Mouse (Mus musculus): Measurements from ENCODE around the gene Dclk3. TPM values are rescaled to one million over a fixed set of nuclear protein-coding genes. Genes with fewer than 3 reads are reported as not detected.
A peak's percentile ranks its signal among the peaks of the same experiment; 100 is the strongest.

Dclk3 gene
- polyA plus RNA-seq, 1 experiment from 2014 or later, result 13.8 TPM

DNA sequence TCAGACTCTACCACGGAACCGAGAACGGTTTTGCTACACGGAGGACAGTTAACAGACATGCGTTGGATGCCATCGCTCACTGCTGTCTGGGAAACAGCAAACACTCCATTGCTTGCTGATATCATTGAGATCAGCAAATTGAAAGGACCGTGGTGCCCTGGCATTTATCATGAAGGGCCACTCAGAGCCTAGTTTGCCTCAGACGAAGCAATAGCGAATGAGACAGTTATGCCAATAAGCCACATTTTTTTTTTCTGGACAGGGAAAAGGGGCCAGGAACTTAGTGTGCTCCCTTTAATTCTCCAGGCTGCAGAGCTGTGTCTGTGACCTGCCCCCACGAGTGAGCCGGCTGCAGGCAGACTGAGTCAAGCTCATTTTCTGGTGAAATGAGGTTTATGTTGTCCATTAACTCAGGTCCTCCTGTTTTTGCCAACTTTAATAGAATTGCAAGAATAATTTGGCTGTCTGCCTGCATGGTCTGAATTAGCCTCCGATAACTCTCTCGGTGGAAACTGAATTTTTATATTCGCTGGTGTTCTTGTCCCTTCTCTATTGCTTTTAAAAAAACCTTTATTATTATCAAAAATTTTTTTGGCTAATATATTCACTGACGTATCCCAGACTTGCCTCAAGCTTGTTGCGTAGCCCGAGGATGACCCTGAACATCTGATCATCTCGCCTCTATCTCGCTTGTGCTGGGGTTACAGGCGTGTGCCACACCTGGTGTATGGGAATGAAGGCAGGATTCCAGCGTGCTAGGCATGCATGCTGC lies 35.0 kb downstream of the Dclk3 start:
- WGBS, result 42% methylated on average over 21 of the region's 21 CpGs
- ATAC-seq (ENCODE audit: low read depth), result peak; percentile 64; the same call in 1 of the 2 replicates
- H3K27ac ChIP-seq (replicated peaks), result 0 out of 2 replicates have a peak overlapping the region, but pooled peaks have one; percentile 23

DNA sequence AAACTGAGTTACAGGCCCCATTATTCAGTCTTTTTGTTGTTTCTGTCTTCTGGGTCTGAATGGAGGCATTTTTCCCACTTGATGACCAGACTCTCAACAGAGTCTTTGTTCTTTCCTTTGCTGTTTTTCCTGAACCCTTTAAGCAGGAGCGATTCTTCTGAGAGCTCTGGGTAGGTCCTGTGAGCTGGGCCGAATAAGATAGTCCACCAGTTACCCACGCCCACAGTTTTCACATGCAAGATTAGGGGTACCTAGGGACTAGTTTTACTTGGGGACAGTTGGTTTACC lies 35.5 kb downstream of the Dclk3 start:
- ATAC-seq (ENCODE audit: low read depth), result no peak

More for the DNA sequence above, 35.0 kb downstream of the Dclk3 start:
- Histone ChIP-seq H3K4me2 (no peak overlapping the region), H3K36me3 (no peaks in the 10 kb centered on the region), H3K9me3 (no peaks in the 10 kb centered on the region), H3K27me3 (no peaks in the 10 kb centered on the region), H3K4me1 (replicated peaks) (peaks cover 33% of the 10 kb centered on the region), H3K4me3 (no peak overlapping the region), H3K9ac (0 out of 2 replicates have a peak overlapping the region, but pooled peaks have one; percentile 17)

DNA sequence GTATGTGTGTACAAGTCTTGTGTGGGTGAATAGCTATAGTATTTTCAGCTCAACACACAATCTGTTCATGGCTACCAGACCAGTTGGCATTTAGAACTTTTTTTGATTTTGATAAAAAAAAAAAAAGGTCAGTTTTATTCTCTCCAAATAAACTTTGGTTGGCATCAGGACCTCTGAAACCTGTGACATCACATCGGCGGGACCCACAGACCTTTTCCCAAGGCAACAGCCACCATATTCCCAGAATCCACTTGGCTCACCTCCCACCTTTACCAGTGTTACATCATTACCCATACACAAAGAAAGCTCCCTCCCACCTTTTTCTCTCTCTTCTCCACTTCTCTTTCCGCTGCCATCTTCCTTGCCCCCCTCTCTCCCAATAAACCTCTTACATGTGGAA lies 36.4 kb downstream of the Dclk3 start:
- Histone ChIP-seq H3K4me1 (replicated peaks) (peaks cover 33% of the 10 kb centered on the region), H3K36me3 (no peaks in the 10 kb centered on the region), H3K9me3 (no peaks in the 10 kb centered on the region), H3K27me3 (no peaks in the 10 kb centered on the region), H3K4me2 (no peak overlapping the region), H3K9ac (no peak overlapping the region), H3K27ac (replicated peaks) (no peak overlapping the region), H3K4me3 (no peak overlapping the region)
- no peak for ATAC-seq (ENCODE audit: low read depth)
- 94% methylated on average over 3 of the region's 3 CpGs for WGBS

More for the DNA sequence above, 35.5 kb downstream of the Dclk3 start:
- H3K4me1 ChIP-seq (replicated peaks), result peaks cover 33% of the 10 kb centered on the region
- 0 out of 2 replicates have a peak overlapping the region, but pooled peaks have one; percentile 23 for H3K27ac ChIP-seq (replicated peaks)
- H3K36me3 ChIP-seq, result no peaks in the 10 kb centered on the region
- H3K4me2 ChIP-seq, result no peak overlapping the region
- H3K9ac ChIP-seq, result 0 out of 2 replicates have a peak overlapping the region, but pooled peaks have one; percentile 17
- H3K9me3 ChIP-seq, result no peaks in the 10 kb centered on the region
- no peaks in the 10 kb centered on the region for H3K27me3 ChIP-seq
- WGBS, result 12% methylated on average over 3 of the region's 3 CpGs
- no peak overlapping the region for H3K4me3 ChIP-seq

DNA sequence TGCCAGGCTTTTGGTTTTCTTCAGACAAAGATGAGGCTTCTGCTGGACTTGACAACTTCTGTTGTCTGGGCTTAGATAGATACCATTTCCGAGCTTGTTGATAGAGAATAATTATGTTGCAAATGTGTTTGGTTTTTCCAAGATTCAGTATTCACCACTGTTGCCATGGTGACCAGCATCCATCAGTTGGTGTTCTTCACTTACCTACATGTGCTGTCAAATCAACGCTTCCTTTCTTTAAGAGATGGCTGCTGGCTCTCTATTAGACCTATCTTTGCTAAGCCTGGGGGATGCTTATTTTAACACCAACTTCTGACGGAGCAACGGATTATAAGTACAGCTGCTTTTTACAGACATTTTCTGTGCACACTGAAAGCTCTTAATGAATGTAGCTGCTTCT lies 37.1 kb downstream of the Dclk3 start:
- no peak for ATAC-seq (ENCODE audit: low read depth)
- WGBS, result 66% methylated on average over 4 of the region's 4 CpGs
- peaks cover 33% of the 10 kb centered on the region for H3K4me1 ChIP-seq (replicated peaks)

DNA sequence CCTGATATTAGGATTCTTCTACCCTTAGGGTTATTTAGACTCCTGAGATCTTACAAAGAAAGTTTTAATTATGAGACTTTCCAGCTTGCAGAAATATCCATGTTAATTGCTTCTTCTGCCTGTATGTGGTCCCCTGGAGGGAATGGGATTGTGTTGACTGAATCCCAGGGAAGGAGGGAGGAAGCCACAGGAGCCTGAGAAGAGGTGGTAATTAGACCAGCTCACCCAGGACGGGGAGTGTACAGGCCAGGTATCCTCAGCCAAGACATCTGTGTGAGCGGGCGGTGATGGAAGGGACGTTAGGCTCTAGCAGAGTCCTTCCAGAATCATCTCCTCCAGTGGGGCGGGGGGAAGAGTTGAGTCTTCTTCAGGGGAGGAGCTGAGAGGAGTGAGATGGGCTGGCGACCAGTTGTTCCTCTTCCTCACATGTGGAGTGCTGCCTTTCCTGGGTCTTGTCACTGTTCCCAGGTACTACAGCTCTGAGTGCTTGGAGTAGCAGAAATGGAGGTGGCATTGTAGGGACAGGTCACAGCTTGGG lies 37.7 kb downstream of the Dclk3 start:
- H3K27ac ChIP-seq (replicated peaks), result 0 out of 2 replicates have a peak overlapping the region, but pooled peaks have one; percentile 5
- WGBS, result 85% methylated on average over 6 of the region's 6 CpGs
- no peak for ATAC-seq (ENCODE audit: low read depth)
- peaks cover 33% of the 10 kb centered on the region for H3K4me1 ChIP-seq (replicated peaks)
- H3K9me3 ChIP-seq, result no peaks in the 10 kb centered on the region
- H3K4me2 ChIP-seq, result no peak overlapping the region
- no peak overlapping the region for H3K9ac ChIP-seq
- H3K4me3 ChIP-seq, result no peak overlapping the region
- H3K36me3 ChIP-seq, result no peaks in the 10 kb centered on the region
- no peaks in the 10 kb centered on the region for H3K27me3 ChIP-seq

More for the DNA sequence above, 37.1 kb downstream of the Dclk3 start:
- H3K36me3 ChIP-seq, result no peaks in the 10 kb centered on the region
- no peaks in the 10 kb centered on the region for H3K27me3 ChIP-seq
- H3K9ac ChIP-seq, result no peak overlapping the region
- no peak overlapping the region for H3K4me2 ChIP-seq
- H3K4me3 ChIP-seq, result no peak overlapping the region
- no peaks in the 10 kb centered on the region for H3K9me3 ChIP-seq
- H3K27ac ChIP-seq (replicated peaks), result no peak overlapping the region

DNA sequence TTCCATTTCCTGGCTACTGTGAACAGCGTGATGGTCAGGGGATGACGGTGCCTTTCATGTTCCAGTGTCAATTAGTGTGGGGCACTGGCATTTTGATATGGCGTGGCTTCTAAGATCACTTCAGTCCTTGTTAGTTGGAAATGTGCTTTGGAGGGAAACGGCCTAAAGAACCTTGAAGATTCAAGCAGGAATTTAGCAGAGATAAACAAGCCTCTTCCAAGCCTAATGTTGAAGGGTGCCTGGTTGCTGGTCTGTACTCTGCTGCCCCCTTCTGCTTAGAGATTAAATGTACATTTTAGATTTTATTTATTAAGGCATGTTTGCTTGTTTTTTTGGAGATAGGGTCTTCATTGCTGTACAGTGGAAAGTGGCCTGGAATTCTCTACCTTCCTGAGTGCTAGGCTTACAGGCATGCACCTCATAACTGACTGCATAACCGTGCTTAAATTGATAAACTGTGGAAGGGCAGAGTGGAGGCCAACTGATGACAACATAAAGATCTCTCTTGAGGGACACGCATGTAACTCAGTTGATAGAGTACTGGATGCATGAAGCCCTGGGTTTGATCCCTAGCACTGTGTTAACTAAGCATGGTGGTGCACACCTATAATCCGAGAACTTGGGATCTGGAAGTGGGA lies 40.1 kb downstream of the Dclk3 start:
- ATAC-seq (ENCODE audit: low read depth), result no peak
- H3K27ac ChIP-seq (replicated peaks), result no peak overlapping the region

DNA sequence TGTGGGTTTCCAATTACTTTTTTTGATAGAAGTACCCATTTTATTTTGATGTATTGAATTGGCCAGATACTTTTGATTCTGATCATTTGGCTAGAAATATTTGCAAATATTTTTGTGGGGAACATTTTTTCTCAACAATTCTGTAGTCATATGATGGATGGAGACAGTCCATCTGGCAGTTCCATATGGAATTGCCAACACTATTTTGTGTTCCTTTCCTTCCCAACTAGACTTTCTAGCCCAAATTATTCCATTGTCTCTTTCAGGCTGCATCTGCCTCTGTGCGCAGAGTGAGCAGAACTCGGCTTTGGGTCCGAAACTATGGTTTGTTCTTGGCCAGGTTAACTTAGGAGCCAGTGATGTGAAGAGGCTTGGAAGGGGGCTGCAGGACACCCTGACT lies 42.1 kb downstream of the Dclk3 start:
- ATAC-seq (ENCODE audit: low read depth), result no peak
- no peaks in the 10 kb centered on the region for H3K27me3 ChIP-seq
- WGBS, result 89% methylated on average over 3 of the region's 3 CpGs
- no peak overlapping the region for H3K9ac ChIP-seq
- H3K27ac ChIP-seq (replicated peaks), result no peak overlapping the region
- no peak overlapping the region for H3K4me2 ChIP-seq
- H3K4me3 ChIP-seq, result no peak overlapping the region
- no peaks in the 10 kb centered on the region for H3K9me3 ChIP-seq
- H3K36me3 ChIP-seq, result no peaks in the 10 kb centered on the region
- peaks cover 8% of the 10 kb centered on the region for H3K4me1 ChIP-seq (replicated peaks)

More for the DNA sequence above, 40.1 kb downstream of the Dclk3 start:
- Histone ChIP-seq H3K36me3 (no peaks in the 10 kb centered on the region), H3K9ac (no peak overlapping the region), H3K27me3 (no peaks in the 10 kb centered on the region), H3K9me3 (no peaks in the 10 kb centered on the region), H3K4me2 (no peak overlapping the region), H3K4me3 (no peak overlapping the region), H3K4me1 (replicated peaks) (peaks cover 26% of the 10 kb centered on the region)
- 65% methylated on average over 7 of the region's 7 CpGs for WGBS

DNA sequence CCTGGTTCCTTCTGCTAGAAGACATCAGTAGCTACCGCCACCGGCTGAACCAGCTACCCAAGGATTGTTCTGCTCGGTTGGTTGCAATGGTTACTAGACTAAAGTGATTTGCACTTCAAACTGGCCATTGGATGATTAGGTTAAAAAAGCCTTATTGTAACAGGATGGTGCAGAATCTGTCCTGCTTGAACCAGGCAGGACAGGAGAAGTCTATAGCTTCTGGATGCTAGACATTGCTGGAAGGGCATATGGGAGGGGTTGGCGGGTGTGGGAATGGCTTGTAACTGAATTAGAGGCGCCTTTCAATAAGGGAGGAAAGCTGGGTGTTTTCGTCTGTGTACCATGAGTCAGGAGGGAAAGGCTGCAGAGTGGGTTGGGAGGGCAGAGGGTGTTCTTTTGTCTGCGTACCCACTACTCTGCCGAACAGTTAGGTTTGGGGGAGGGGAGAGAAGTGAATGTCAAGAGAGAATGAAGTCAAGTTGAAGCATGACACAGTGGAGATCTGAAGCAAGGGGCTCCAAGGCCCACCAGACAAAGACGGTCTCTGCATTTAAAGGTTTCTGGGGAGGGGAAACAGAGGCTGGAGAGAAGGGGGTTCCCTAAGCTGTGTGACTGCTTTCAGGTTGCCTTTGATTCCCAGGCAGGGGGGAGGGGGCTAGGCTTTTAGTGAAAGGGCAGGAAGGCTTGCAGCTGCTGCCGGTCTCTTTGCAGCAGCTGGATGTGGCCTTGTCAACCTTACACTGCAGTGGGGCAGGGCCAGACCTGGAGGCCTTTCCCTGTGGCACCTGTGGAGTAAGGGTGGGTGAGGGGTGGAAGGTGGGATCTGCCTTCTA lies 48.0 kb downstream of the Dclk3 start:
- WGBS, result 40% methylated on average over 10 of the region's 10 CpGs
- H3K27me3 ChIP-seq, result peaks cover 5% of the 10 kb centered on the region; the same call in 1 of the 2 replicates
- H3K4me2 ChIP-seq, result no peak overlapping the region
- H3K27ac ChIP-seq (replicated peaks), result no peak overlapping the region
- ATAC-seq (ENCODE audit: low read depth), result no peak
- no peak overlapping the region for H3K4me3 ChIP-seq
- no peaks in the 10 kb centered on the region for H3K9me3 ChIP-seq
- H3K36me3 ChIP-seq, result no peaks in the 10 kb centered on the region
- peaks cover 7% of the 10 kb centered on the region; the same call in 1 of the 2 replicates for H3K4me1 ChIP-seq (replicated peaks)
- no peak overlapping the region for H3K9ac ChIP-seq

DNA sequence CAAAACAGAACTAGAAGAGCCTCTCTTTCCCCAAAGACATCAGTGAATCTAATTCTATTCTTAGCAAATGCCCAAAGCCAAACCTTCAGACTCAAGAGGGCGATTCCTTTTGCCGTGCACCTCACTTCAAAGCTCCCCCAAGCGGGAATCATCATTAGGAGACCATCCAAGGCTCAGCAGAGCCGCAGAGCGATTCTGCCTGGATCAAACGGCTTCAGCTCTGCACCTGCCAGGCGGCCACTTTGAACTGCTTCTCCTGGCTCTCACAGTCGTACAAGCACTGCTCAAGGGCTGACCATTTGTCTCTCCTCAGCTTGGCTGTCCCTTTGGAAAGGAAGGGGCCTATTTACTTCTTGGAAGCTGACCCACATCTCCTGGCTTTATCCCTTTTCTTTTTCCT lies 51.7 kb downstream of the Dclk3 start:
- 34% methylated on average over 8 of the region's 8 CpGs for WGBS
- no peaks in the 10 kb centered on the region for H3K36me3 ChIP-seq
- H3K27me3 ChIP-seq, result peaks cover 5% of the 10 kb centered on the region; the same call in 1 of the 2 replicates
- H3K4me3 ChIP-seq, result no peak overlapping the region
- no peak overlapping the region for H3K27ac ChIP-seq (replicated peaks)
- H3K4me1 ChIP-seq (replicated peaks), result peaks cover 7% of the 10 kb centered on the region; the same call in 1 of the 2 replicates
- ATAC-seq (ENCODE audit: low read depth), result no peak
- no peaks in the 10 kb centered on the region for H3K9me3 ChIP-seq
- H3K9ac ChIP-seq, result no peak overlapping the region
- H3K4me2 ChIP-seq, result no peak overlapping the region

DNA sequence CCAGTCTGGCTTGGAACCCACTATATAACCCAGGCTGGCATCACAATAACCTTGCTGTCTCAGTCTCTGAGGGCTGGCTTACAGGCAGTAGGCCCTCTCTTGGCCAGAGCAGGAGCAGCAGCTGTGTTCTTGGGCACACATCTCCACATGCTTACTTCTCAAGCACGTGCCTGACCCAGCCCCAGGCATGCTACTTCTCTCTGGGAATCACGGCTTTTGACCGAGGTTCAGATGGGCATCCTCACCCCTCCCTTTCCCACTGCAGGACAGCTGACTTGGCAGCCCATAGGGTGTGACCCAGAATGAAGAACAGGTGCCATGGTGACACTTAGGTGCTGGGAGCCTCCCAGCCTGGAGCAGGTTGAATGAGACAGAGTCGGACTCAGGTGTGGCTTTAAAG lies 52.4 kb downstream of the Dclk3 start:
- H3K4me2 ChIP-seq, result no peak overlapping the region
- no peak overlapping the region for H3K9ac ChIP-seq
- peaks cover 5% of the 10 kb centered on the region; the same call in 1 of the 2 replicates for H3K27me3 ChIP-seq
- H3K4me1 ChIP-seq (replicated peaks), result peaks cover 7% of the 10 kb centered on the region; the same call in 1 of the 2 replicates
- no peaks in the 10 kb centered on the region for H3K36me3 ChIP-seq
- H3K27ac ChIP-seq (replicated peaks), result no peak overlapping the region
- no peak for ATAC-seq (ENCODE audit: low read depth)
- H3K4me3 ChIP-seq, result no peak overlapping the region
- no peaks in the 10 kb centered on the region for H3K9me3 ChIP-seq
- WGBS, result 57% methylated on average over 4 of the region's 4 CpGs

DNA sequence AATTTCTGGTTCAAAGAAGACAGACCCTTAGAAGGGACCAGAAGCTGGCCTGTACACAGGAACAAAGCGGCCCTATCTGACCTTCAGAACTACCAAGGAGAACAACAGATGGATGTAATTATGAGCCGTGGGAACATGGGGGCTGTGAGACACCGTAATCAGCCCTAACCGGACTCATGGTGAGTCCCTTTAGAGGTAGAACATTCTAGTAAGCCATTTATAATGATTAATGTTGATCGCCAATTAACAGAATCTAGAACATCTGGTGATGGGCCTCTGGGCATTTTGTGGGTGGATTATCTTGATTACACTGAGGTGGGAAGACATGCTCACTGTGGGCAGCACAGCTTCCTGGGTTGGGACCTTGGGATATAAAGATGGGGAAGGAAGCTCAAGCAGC lies 54.6 kb downstream of the Dclk3 start:
- Histone ChIP-seq H3K36me3 (no peaks in the 10 kb centered on the region), H3K9me3 (no peaks in the 10 kb centered on the region), H3K4me3 (no peak overlapping the region), H3K27me3 (peaks cover 5% of the 10 kb centered on the region; the same call in 1 of the 2 replicates), H3K9ac (no peak overlapping the region), H3K4me1 (replicated peaks) (peaks cover 3% of the 10 kb centered on the region; the same call in 1 of the 2 replicates), H3K27ac (replicated peaks) (no peak overlapping the region), H3K4me2 (no peak overlapping the region)
- no peak for ATAC-seq (ENCODE audit: low read depth)
- WGBS, result 56% methylated on average over 5 of the region's 5 CpGs
